Mouse (Mus musculus) cerebellum, adult 2 months (tissue): Measurements from ENCODE around the gene Slc8a3.

ENCODE experiments used
- CTCF ChIP-seq: fragments of 200-500 bp; IDR thresholded peaks from 2 replicates; pipeline ENCODE4 v1.5.1; 2011; ENCODE audit warnings: low read depth, mild to moderate bottlenecking, control low read depth, low read length, moderate library complexity, borderline replicate concordance; ENCODE audit not compliant: insufficient read depth
- POLR2A ChIP-seq: fragments of 200-500 bp; IDR thresholded peaks from 2 replicates; pipeline ENCODE4 v1.6.1; 2011; ENCODE audit warnings: low read length, control low read depth, borderline replicate concordance; ENCODE audit not compliant: insufficient read depth

GRCm38 (mm10) chr12:81333841-81334240 lies 861 bp upstream of the Slc8a3 start:
- TF ChIP-seq POLR2A (no peak), CTCF (no peak)
